ENCODE assay signal across 9 mouse cellular contexts in the genomic region with DNA sequence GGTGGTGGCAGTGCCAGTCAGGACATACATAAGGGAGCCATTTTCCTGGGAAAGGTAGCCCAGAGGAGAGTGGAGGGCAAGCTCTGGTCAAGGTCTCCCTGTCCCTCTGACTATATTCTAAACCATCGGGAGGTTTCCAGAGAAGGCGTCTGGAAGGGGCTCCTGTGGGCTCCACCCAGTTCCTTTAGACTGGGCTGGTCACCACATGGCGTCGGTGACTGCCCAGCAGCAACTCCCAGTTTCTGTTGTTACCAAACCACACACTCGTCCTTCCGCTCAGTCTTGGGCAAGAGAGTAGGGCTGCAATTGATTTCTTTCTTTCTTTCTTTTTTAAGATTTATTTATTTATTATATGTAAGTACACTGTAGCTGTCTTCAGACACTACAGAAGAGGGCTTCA. TPM values are rescaled to one million over a fixed set of nuclear protein-coding genes. Genes with fewer than 3 reads are reported as not detected.
DNase-seq lines count a peak whose midpoint lies in the region; ATAC-seq and TF ChIP-seq lines count a peak whose summit lies in the region.
"Had no signal": no experiment of that assay in that cellular context is flagged by ENCODE, and none has a peak within 500 bp of the region (broad histone marks: within the 10 kb centered on the region; RNA-seq: fewer than 3 reads in every experiment).

No protein-coding gene starts in this region.

- no peaks in the 10 kb centered on the region for H3K9me3 ChIP-seq in embryonic facial prominence, embryonic 15.5 days (replicated peaks)
- H3K9me3 ChIP-seq in limb, embryonic 13.5 days, result no peaks in the 10 kb centered on the region

- TF ChIP-seq POLR2A in myocyte (IDR thresholded peaks at IDR 0.05; ENCODE audit: insufficient read length, low read depth), result no peak

- TF ChIP-seq CTCF in left cerebral cortex, adult 2 months (IDR thresholded peaks at IDR 0.05), result no peak

- H3K36me3 ChIP-seq in embryonic facial prominence, embryonic 15.5 days, result 0 out of 2 replicates have a peak, but pooled peaks cover 8% of the 10 kb centered on the region
- H3K36me3 ChIP-seq in limb, embryonic 13.5 days, result peaks cover 24% of the 10 kb centered on the region
- H3K36me3 ChIP-seq in myocyte (ENCODE audit: control insufficient read depth, insufficient read depth), result no peaks in the 10 kb centered on the region

- no peak overlapping the region for H3K9ac ChIP-seq in embryonic facial prominence, embryonic 15.5 days
- H3K9ac ChIP-seq in limb, embryonic 13.5 days, result no peak overlapping the region

- H3K79me2 ChIP-seq in myocyte (ENCODE audit: control insufficient read depth, insufficient read depth), result no peaks in the 10 kb centered on the region

- 66% methylated on average over 6 of the region's 6 CpGs for WGBS in embryonic facial prominence, embryonic 15.5 days
- WGBS in limb, embryonic 13.5 days, result 82% methylated on average over 6 of the region's 6 CpGs

- intact Hi-C loops in left cerebral cortex, adult 2 months (cut with DNase I), result loop anchor here (5.0 kb wide), 1 partner anchor 33 kb away; a partner anchor contains a TSS

- H3K4me2 ChIP-seq in embryonic facial prominence, embryonic 15.5 days (replicated peaks), result peak overlapping the region; percentile 63
- peak overlapping the region; percentile 77 for H3K4me2 ChIP-seq in limb, embryonic 13.5 days (replicated peaks)
- H3K4me2 ChIP-seq in myocyte (ENCODE audit: low read depth), result no peak overlapping the region

- H3K27ac ChIP-seq in left cerebral cortex, adult 2 months, result no peak overlapping the region
- no peak overlapping the region for H3K27ac ChIP-seq in embryonic facial prominence, embryonic 15.5 days (replicated peaks)
- no peak overlapping the region for H3K27ac ChIP-seq in limb, embryonic 13.5 days

- H3ac ChIP-seq in myocyte (ENCODE audit: control insufficient read depth, insufficient read length), result no peak overlapping the region

- H3K27me3 ChIP-seq in embryonic facial prominence, embryonic 15.5 days, result no peaks in the 10 kb centered on the region
- H3K27me3 ChIP-seq in limb, embryonic 13.5 days, result no peaks in the 10 kb centered on the region
- H3K27me3 ChIP-seq in myocyte (ENCODE audit: control insufficient read depth, insufficient read depth, insufficient read length), result no peaks in the 10 kb centered on the region

- no peak for DNase-seq in left cerebral cortex, adult 2 months (ENCODE audit: extremely low spot score in 1 of 2, low spot score in 2 of 2)
- DNase-seq in left cerebral cortex, adult 18-20 months (ENCODE audit: low spot score in 2 of 2), result no peak
- no peak for DNase-seq in layer of hippocampus, postnatal 25 days (ENCODE audit: extremely low spot score in 1 of 2, low spot score in 1 of 2)
- no peak for DNase-seq in Muller cell, postnatal 12 days (ENCODE audit: inconsistent ontology term)

- peaks cover 11% of the 10 kb centered on the region for H3K4me1 ChIP-seq in embryonic facial prominence, embryonic 15.5 days
- H3K4me1 ChIP-seq in limb, embryonic 13.5 days, result peaks cover 11% of the 10 kb centered on the region

- ATAC-seq in embryonic facial prominence, embryonic 15.5 days (ENCODE audit: insufficient number of reproducible peaks, low FRiP score, low TSS enrichment, low read depth), result no peak
- no peak for ATAC-seq in limb, embryonic 13.5 days (ENCODE audit: low FRiP score, low read depth)

- H3K4me3 ChIP-seq in left cerebral cortex, adult 2 months, result peak overlapping the region; percentile 90
- H3K4me3 ChIP-seq in embryonic facial prominence, embryonic 15.5 days (replicated peaks), result peak overlapping the region; percentile 72
- peak overlapping the region; percentile 57 for H3K4me3 ChIP-seq in limb, embryonic 13.5 days
- H3K4me3 ChIP-seq in myocyte, result peak overlapping the region; percentile 32

TF ChIP-seq in myocyte, 11 proteins besides CTCF, POLR2A, EP300 and RAD21:
- TF ChIP-seq REST (IDR thresholded peaks at IDR 0.05; ENCODE audit: insufficient read depth, insufficient read length), result no peak

RNA-seq across cellular contexts. Expression of a gene that starts 20.8 kb away (rescaled TPM):
- total RNA-seq in left cerebral cortex, adult 2 months (2021), result 10 to 100 TPM; 55.0 to 55.5 TPM
- 10 to 100 TPM; 52.9 to 56.3 TPM for total RNA-seq in left cerebral cortex, adult 18-20 months (2021)
- 40.4 and 40.5 TPM in 2 replicates for polyA plus RNA-seq in embryonic facial prominence, embryonic 15.5 days (2015; fragmentation: Nextera tagmentation; extraction: Ambion mirVana)
- polyA plus RNA-seq in limb, embryonic 13.5 days (2015; fragmentation: Nextera tagmentation; extraction: Ambion mirVana), result 38.3 and 41.7 TPM in 2 replicates
- polyA plus RNA-seq in myocyte (2012; fragmentation: generic; extraction: Trizol), result 19.6 TPM
- 10 to 100 TPM; 64.6 to 66.6 TPM for total RNA-seq in layer of hippocampus, postnatal 25 days (2021)

RNA-seq across cellular contexts. Expression of a gene that starts 32.9 kb away (rescaled TPM):
- total RNA-seq in left cerebral cortex, adult 2 months (2021), result 100 to 1,000 TPM; 373 to 377 TPM
- total RNA-seq in left cerebral cortex, adult 18-20 months (2021), result 100 to 1,000 TPM; 392 to 405 TPM
- polyA plus RNA-seq in embryonic facial prominence, embryonic 15.5 days (2015; fragmentation: Nextera tagmentation; extraction: Ambion mirVana), result 43.1 and 48.1 TPM in 2 replicates
- polyA plus RNA-seq in limb, embryonic 13.5 days (2015; fragmentation: Nextera tagmentation; extraction: Ambion mirVana), result 6.9 and 9.4 TPM in 2 replicates
- polyA plus RNA-seq in myocyte (2012; fragmentation: generic; extraction: Trizol), result 85.5 TPM
- total RNA-seq in layer of hippocampus, postnatal 25 days (2021), result 100 to 1,000 TPM; 317 to 360 TPM
- total RNA-seq: neutrophil, adult 5-6 weeks had no signal

RNA-seq across cellular contexts. Expression of a gene that starts 33.6 kb away (rescaled TPM):
- 10 to 100 TPM; 26.3 to 31.1 TPM for total RNA-seq in left cerebral cortex, adult 2 months (2021)
- total RNA-seq in left cerebral cortex, adult 18-20 months (2021), result 10 to 100 TPM; 26.8 to 32.8 TPM
- 50.5 and 55.8 TPM in 2 replicates for polyA plus RNA-seq in embryonic facial prominence, embryonic 15.5 days (2015; fragmentation: Nextera tagmentation; extraction: Ambion mirVana)
- 58.6 and 66.3 TPM in 2 replicates for polyA plus RNA-seq in limb, embryonic 13.5 days (2015; fragmentation: Nextera tagmentation; extraction: Ambion mirVana)
- polyA plus RNA-seq in myocyte (2012; fragmentation: generic; extraction: Trizol), result 35.0 TPM
- 10 to 100 TPM; 28.1 to 30.6 TPM for total RNA-seq in layer of hippocampus, postnatal 25 days (2021)

RNA-seq across cellular contexts. Expression of a gene that starts 37.2 kb away (rescaled TPM):
- under 1 TPM; 0.18 to 0.19 TPM for total RNA-seq in left cerebral cortex, adult 2 months (2021)
- under 1 TPM in 1 of 2 experiments, not detected in 1; 0.12 TPM for total RNA-seq in left cerebral cortex, adult 18-20 months (2021)
- 0.38 and 0.47 TPM in 2 replicates for polyA plus RNA-seq in embryonic facial prominence, embryonic 15.5 days (2015; fragmentation: Nextera tagmentation; extraction: Ambion mirVana)
- 0.05 TPM in 1 of 2 replicates, not detected in the other for polyA plus RNA-seq in limb, embryonic 13.5 days (2015; fragmentation: Nextera tagmentation; extraction: Ambion mirVana)
- polyA plus RNA-seq in myocyte (2012; fragmentation: generic; extraction: Trizol), result 0.02 TPM
- total RNA-seq in layer of hippocampus, postnatal 25 days (2021), result under 1 TPM in 1 of 2 experiments, not detected in 1; 0.10 TPM
- total RNA-seq: neutrophil, adult 5-6 weeks had no signal
- polyA plus RNA-seq: embryonic facial prominence, embryonic 11.5 days had no signal

Comparison
In these comparisons a context has a peak if more than half of its experiments do, and no peak if none do; other contexts are left out.
1. H3K4me3 ChIP-seq: peak in every context shown above with its lines; median percentile 90 in left cerebral cortex, adult 2 months; 72 in embryonic facial prominence, embryonic 15.5 days; 57 in limb, embryonic 13.5 days; 32 in myocyte.